Mouse (Mus musculus) gastrocnemius, adult 2 months (tissue): ENCODE results near the gene Oas1f. TPM values are rescaled to one million over a fixed set of nuclear protein-coding genes. Genes with fewer than 3 reads are reported as not detected.
"Not testable (repeated sequence)": the region's sequence is repeated elsewhere in the genome, so short reads cannot be mapped to it uniquely, and the experiment has no call there.

Source experiments
- DNase-seq: peaks from one replicate; pipeline ENCODE4 v3.0.0; 2022
- H3K27ac ChIP-seq: fragments of 200-600 bp; 2 replicates; pipeline ENCODE4 v1.8.1; 2022; ENCODE audit warnings: mild to moderate bottlenecking
- H3K4me3 ChIP-seq: fragments of 200-600 bp; 2 replicates; pipeline ENCODE4 v1.8.1; 2022; ENCODE audit warnings: mild to moderate bottlenecking, moderate library complexity
- CTCF ChIP-seq: fragments of 200-600 bp; IDR thresholded peaks from 2 replicates; pipeline ENCODE4 v1.8.1; 2022; ENCODE audit warnings: antibody characterized with exemption, mild to moderate bottlenecking, moderate library complexity
- intact Hi-C: fragments of 180-260 bp; cut with DNase I; formaldehyde crosslinking; loops from one replicate; pipeline ENCODE4 v1.15.1; 2025
- long read RNA-seq, 2 experiments: library from polyadenylated mRNA; stranded (forward); transcript quantifications; one replicate each; pipeline ENCODE4 v2.0.0; 2021
- total RNA-seq, 2 experiments: library from RNA; stranded (reverse); gene quantifications; 2 replicates each; pipeline ENCODE4 v1.2.3; 2021

The Oas1f gene
- not detected for total RNA-seq
- long read RNA-seq, experiment 1 = 0 reads
- long read RNA-seq, experiment 2 = 0 reads

DNA sequence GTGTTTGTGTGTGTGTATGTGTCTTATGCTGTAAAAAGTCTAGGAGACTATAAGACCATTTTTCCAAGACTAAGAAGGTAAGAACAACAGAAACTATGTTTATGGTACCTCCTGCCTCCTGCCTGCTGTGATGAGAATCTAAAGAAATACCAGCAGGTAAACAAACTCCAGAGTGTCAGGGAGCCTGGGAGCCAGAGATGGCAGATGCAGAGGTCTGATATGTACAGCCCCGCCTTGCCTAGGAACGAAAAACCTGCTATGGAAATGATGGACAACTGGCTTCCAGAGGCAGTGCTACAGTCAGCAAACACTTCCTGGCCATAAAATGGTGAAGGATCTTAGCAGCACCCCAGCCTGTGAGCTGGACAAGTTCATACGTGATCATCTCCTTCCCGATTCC is at the start of gene Oas1f:
TSS of gene Oas1f (plus strand) at position 301 of the 400 bp plus-strand sequence.
- TF ChIP-seq CTCF = no peak
- no peak for DNase-seq
- intact Hi-C loops = no loop called here
- Histone ChIP-seq H3K4me3 (no peak within 1 kb of the TSS), H3K27ac (no peak within 1 kb of the TSS)

- H3K27ac ChIP-seq, H3K4me3 ChIP-seq, DNase-seq, intact Hi-C loops: not testable (repeated sequence)
Observed at GRCm38 (mm10) chr5:120798147-120798546, 49.0 kb upstream of the Oas1f start.

- DNase-seq, intact Hi-C loops, H3K4me3 ChIP-seq, H3K27ac ChIP-seq: not testable (repeated sequence)
Observed at GRCm38 (mm10) chr5:120798943-120799342, 48.2 kb upstream of the Oas1f start.

- TF ChIP-seq CTCF = no peak
- Histone ChIP-seq H3K4me3 (no peak overlapping the region), H3K27ac (no peak overlapping the region)
- intact Hi-C loops = no loop called here
- no peak for DNase-seq
Observed at GRCm38 (mm10) chr5:120803596-120803995, 43.6 kb upstream of the Oas1f start.

DNA sequence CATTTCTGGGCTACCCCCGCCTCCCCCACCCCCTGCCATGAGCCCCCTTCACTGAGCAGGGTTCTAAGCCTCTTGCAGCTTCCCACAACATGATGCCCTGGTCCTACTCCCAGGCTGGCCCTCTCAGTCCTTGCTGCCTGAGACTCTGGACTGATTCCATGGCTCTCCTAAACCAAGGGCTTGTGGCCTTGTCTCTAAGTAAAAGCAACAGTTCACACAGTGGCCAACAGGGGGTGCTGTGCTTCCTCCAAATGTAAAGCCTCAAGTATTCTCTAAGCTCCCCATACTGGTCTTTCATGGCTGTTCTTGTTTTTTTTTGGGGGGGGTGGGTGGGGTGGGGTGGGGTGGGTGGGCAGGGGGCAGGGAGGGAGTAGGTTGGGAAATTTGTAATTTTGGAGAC is 40.7 kb upstream of the Oas1f start:
- Histone ChIP-seq H3K27ac (no peak overlapping the region), H3K4me3 (no peak overlapping the region)
- intact Hi-C loops = no loop called here
- DNase-seq = peak; percentile 32
- peak; percentile 58 for TF ChIP-seq CTCF

DNA sequence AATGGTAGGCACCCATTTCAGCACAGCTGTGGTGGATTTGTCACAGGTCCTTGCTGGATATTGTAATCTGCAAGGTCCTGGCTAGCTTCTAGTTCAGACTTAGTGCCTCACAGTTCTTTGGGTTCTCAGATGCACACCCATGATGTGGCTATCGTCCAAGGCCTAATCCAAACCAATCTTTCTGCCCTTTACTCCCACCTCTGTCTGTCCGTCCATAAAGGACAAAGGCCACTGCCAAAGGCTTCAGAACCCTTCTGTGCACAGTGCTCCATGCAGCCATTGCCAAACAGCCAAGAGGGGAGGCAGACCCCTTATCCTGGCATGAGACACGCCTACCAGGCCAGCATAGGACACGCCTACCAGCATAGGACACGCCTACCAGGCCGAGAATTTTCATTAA is 38.0 kb upstream of the Oas1f start:
- Histone ChIP-seq H3K4me3 (no peak overlapping the region), H3K27ac (no peak overlapping the region)
- no peak for DNase-seq
- TF ChIP-seq CTCF = no peak
- intact Hi-C loops = no loop called here

- DNase-seq = peak; percentile 85
- intact Hi-C loops = no loop called here
- TF ChIP-seq CTCF = no peak
- Histone ChIP-seq H3K4me3 (peak within 1 kb of the TSS; percentile 83), H3K27ac (peak within 1 kb of the TSS; percentile 81)
Observed at GRCm38 (mm10) chr5:120811951-120812819, 35.0 kb upstream of the Oas1f start, which contains the start of gene Oas1c. Gene Oas1c (minus strand): TSS chr5:120812514.

GRCm38 (mm10) chr5:120813023-120813422 is 34.1 kb upstream of the Oas1f start:
- no peak for TF ChIP-seq CTCF
- intact Hi-C loops = no loop called here
- Histone ChIP-seq H3K27ac (peak overlapping the region; percentile 81), H3K4me3 (peak overlapping the region; percentile 83)
- DNase-seq = no peak

- intact Hi-C loops = no loop called here
- H3K4me3 ChIP-seq = no peak overlapping the region
- H3K27ac ChIP-seq = no peak overlapping the region
- TF ChIP-seq CTCF = peak; percentile 64
- no peak for DNase-seq
Observed at GRCm38 (mm10) chr5:120815949-120816348, 31.2 kb upstream of the Oas1f start.

GRCm38 (mm10) chr5:120818999-120819398 is 28.2 kb upstream of the Oas1f start:
- DNase-seq = no peak
- H3K27ac ChIP-seq = no peak overlapping the region
- no peak overlapping the region for H3K4me3 ChIP-seq
- intact Hi-C loops = no loop called here
- no peak for TF ChIP-seq CTCF

- H3K27ac ChIP-seq = no peak overlapping the region
- intact Hi-C loops = no loop called here
- no peak for DNase-seq
- H3K4me3 ChIP-seq = no peak overlapping the region
- TF ChIP-seq CTCF = no peak
Observed at GRCm38 (mm10) chr5:120831031-120831430, 16.1 kb upstream of the Oas1f start.

- intact Hi-C loops = no loop called here
- no peak overlapping the region for H3K27ac ChIP-seq
- H3K4me3 ChIP-seq = no peak overlapping the region
- DNase-seq = no peak
- TF ChIP-seq CTCF = no peak
Observed at GRCm38 (mm10) chr5:120833335-120834280, 13.6 kb upstream of the Oas1f start.
